Mouse (Mus musculus) MEL (cell line): Measurements from ENCODE around the gene Gm10053.

Experiments used
- CHD2 ChIP-seq: IDR thresholded peaks from 2 replicates; pipeline ENCODE4 v1.6.1; 2011; ENCODE audit warnings: low read length, improper control_type of control experiment
- CTCF ChIP-seq, 3 experiments: IDR thresholded peaks in 2 of 3; conservative IDR thresholded peaks in 1 of 3; 2 replicates each; pipeline ENCODE4 v1.5.1; 2011 to 2012; ENCODE audit warnings: low read length in 3 of 3, low read depth in 2 of 3, mild to moderate bottlenecking in 2 of 3, improper control_type of control experiment in 1 of 3, inconsistent platforms in 1 of 3, mixed read lengths in 1 of 3, moderate library complexity in 1 of 3; ENCODE audit not compliant: control insufficient read depth in 1 of 3, insufficient read depth in 1 of 3, poor library complexity in 1 of 3, severe bottlenecking in 1 of 3
- HCFC1 ChIP-seq: IDR thresholded peaks from 2 replicates; pipeline ENCODE4 v1.6.1; 2012; ENCODE audit warnings: low read depth, mild to moderate bottlenecking, inconsistent platforms, low read length, improper control_type of control experiment, moderate library complexity
- MAFK ChIP-seq: IDR thresholded peaks from 2 replicates; pipeline ENCODE4 v1.6.1; 2011; ENCODE audit warnings: low read depth, mild to moderate bottlenecking, low read length, improper control_type of control experiment, borderline replicate concordance
- MAX ChIP-seq: IDR thresholded peaks from 2 replicates; pipeline ENCODE4 v1.6.1; 2011; ENCODE audit warnings: low read length, improper control_type of control experiment
- MAZ ChIP-seq: IDR thresholded peaks from 2 replicates; pipeline ENCODE4 v1.6.1; 2012; ENCODE audit warnings: low read depth, mild to moderate bottlenecking, inconsistent platforms, low read length, improper control_type of control experiment
- MEF2A ChIP-seq: IDR thresholded peaks from 2 replicates; pipeline ENCODE4 v1.6.1; 2014; ENCODE audit warnings: low read depth, mild to moderate bottlenecking, inconsistent platforms, low read length, improper control_type of control experiment; ENCODE audit not compliant: poor library complexity, insufficient replicate concordance, severe bottlenecking; ENCODE audit errors: extremely low read depth
- MYC ChIP-seq: IDR thresholded peaks from 2 replicates; pipeline ENCODE4 v1.6.1; 2011; ENCODE audit warnings: low read depth, mild to moderate bottlenecking, low read length, improper control_type of control experiment, moderate library complexity
- POLR2A ChIP-seq, 2 experiments: IDR thresholded peaks; 2 replicates each; pipeline ENCODE4 v1.6.1; 2011 to 2012; ENCODE audit warnings: low read length in 2 of 2, mild to moderate bottlenecking in 2 of 2, control low read depth in 1 of 2, improper control_type of control experiment in 1 of 2, low read depth in 1 of 2, moderate library complexity in 1 of 2; ENCODE audit not compliant: control insufficient read depth in 1 of 2, insufficient read depth in 1 of 2, poor library complexity in 1 of 2
- POLR2AphosphoS5 ChIP-seq: IDR thresholded peaks from 2 replicates; pipeline ENCODE4 v1.6.1; 2012; ENCODE audit warnings: low read depth, borderline replicate concordance, mild to moderate bottlenecking, inconsistent platforms, low read length, moderate library complexity, mixed read lengths
- ZC3H11A ChIP-seq: IDR thresholded peaks from 2 replicates; pipeline ENCODE4 v1.6.1; 2012; ENCODE audit warnings: low read depth, mild to moderate bottlenecking, inconsistent platforms, low read length, improper control_type of control experiment
- ZMIZ1 ChIP-seq: IDR thresholded peaks from 2 replicates; pipeline ENCODE4 v1.6.1; 2012; ENCODE audit warnings: low read depth, mild to moderate bottlenecking, inconsistent platforms, low read length, improper control_type of control experiment, moderate library complexity

DNA sequence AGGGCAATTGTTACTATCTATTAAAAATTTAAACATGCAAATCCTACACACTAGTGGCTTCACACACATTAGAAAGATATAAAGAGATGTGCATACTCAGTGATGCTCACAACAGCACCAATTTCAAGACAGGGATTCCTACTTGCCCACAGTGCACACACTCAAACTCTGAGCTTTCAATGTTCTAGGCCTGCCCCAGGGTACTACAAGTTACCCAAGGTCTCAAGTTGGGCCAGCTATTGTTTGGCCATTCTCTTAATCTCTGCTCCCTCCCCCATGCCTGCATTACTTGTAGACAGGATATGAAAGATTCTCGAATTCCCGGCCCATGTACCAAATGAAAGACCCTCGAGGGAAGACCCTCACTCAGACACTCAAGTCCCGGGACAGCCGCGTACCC is 32.2 kb downstream of the Gm10053 start:
- TF ChIP-seq ZC3H11A (no peak), MEF2A (no peak), CHD2 (no peak), CTCF (IDR thresholded peaks at IDR 0.05 in 2 of 3, conservative IDR thresholded peaks at IDR 0.05 in 1 of 3; ENCODE audit: control insufficient read depth in 1 of 3, insufficient read depth in 1 of 3, low read depth in 2 of 3, low read length in 3 of 3, poor library complexity in 1 of 3, severe bottlenecking in 1 of 3) (no peak), POLR2A (IDR thresholded peaks at IDR 0.05; ENCODE audit: control insufficient read depth in 1 of 2, insufficient read depth in 1 of 2, low read depth in 1 of 2, low read length in 2 of 2, poor library complexity in 1 of 2) (no peak), ZMIZ1 (no peak), POLR2AphosphoS5 (no peak), MAX (no peak), MAFK (no peak), HCFC1 (no peak), MYC (no peak), MAZ (no peak)
